Mouse (Mus musculus): ENCODE data around the gene Ano4.

GRCm38 (mm10) chr10:89155502-89155901, 189.1 kb downstream of the Ano4 start:
- no peak for TF ChIP-seq CTCF (IDR thresholded peaks at IDR 0.05; ENCODE audit: low read depth)
- TF ChIP-seq EP300 (optimal IDR thresholded peaks at IDR 0.05): no peak
